Mouse (Mus musculus): ENCODE measurements around the gene Dnajc11. TPM values are rescaled to one million over a fixed set of nuclear protein-coding genes. Genes with fewer than 3 reads are reported as not detected.

Gene Dnajc11
- 18.0 and 22.3 TPM in 2 replicates for total RNA-seq (2023)

GRCm38 (mm10) chr4:151933505-151934214 lies at the start of gene Dnajc11:
Gene Dnajc11 (plus strand): TSS chr4:151933691.

GRCm38 (mm10) chr4:151988342-151989109 lies 55.0 kb downstream of the Dnajc11 start, which contains the start of gene Thap3:
Gene Thap3 (minus strand): TSS chr4:151988997.

GRCm38 (mm10) chr4:151996173-151996950 lies 62.9 kb downstream of the Dnajc11 start, which contains the start of gene Phf13:
Gene Phf13 (minus strand): TSS chr4:151996258.

GRCm38 (mm10) chr4:152008622-152009075 lies 75.2 kb downstream of the Dnajc11 start, which contains the start of gene Klhl21:
Gene Klhl21 (plus strand): TSS chr4:152008803.

GRCm38 (mm10) chr4:152027524-152027923 lies 94.0 kb downstream of the Dnajc11 start, which contains the start of gene Zbtb48:
Gene Zbtb48 (minus strand): TSS chr4:152027671.

Other genes with a start within 250 kb of the Dnajc11 start
- 20.1 and 23.2 TPM in 2 replicates for gene Camta1, start 71.8 kb upstream of the Dnajc11 start, total RNA-seq (2023)
- 13.5 and 16.7 TPM in 2 replicates for gene Thap3, start 55.3 kb downstream of the Dnajc11 start, total RNA-seq (2023)
- 4.0 and 5.2 TPM in 2 replicates for gene Phf13, start 62.6 kb downstream of the Dnajc11 start, total RNA-seq (2023)
- 9.0 and 12.1 TPM in 2 replicates for gene Klhl21, start 75.1 kb downstream of the Dnajc11 start, total RNA-seq (2023)
- gene Zbtb48, start 94.0 kb downstream of the Dnajc11 start, total RNA-seq (2023), result 10.2 and 11.7 TPM in 2 replicates
- 0.18 and 0.54 TPM in 2 replicates for gene Tas1r1, start 104.9 kb downstream of the Dnajc11 start, total RNA-seq (2023)
- 10.0 and 13.9 TPM in 2 replicates for gene Nol9, start 105.6 kb downstream of the Dnajc11 start, total RNA-seq (2023)
- 2.5 and 3.6 TPM in 2 replicates for gene Plekhg5, start 138.8 kb downstream of the Dnajc11 start, total RNA-seq (2023)
- gene Tnfrsf25, start 182.2 kb downstream of the Dnajc11 start, total RNA-seq (2023), result not detected in 2 replicates
- 0.32 and 0.43 TPM in 2 replicates for gene Espn, start 218.7 kb downstream of the Dnajc11 start, total RNA-seq (2023)
- not detected in 2 replicates for gene Hes2, start 225.2 kb downstream of the Dnajc11 start, total RNA-seq (2023)
- gene Acot7, start 244.4 kb downstream of the Dnajc11 start, total RNA-seq (2023), result 25.5 and 29.0 TPM in 2 replicates